13 mouse cellular contexts compared by ENCODE assay signal in genomic region chr1:189830391-189830790, GRCm38 (mm10).
A peak's percentile ranks its signal among the peaks of the same experiment; 100 is the strongest.
DNase-seq lines count a peak whose midpoint lies in the region; ATAC-seq and TF ChIP-seq lines count a peak whose summit lies in the region.
"Had no signal": no experiment of that assay in that cellular context is flagged by ENCODE, and none has a peak within 500 bp of the region (broad histone marks: within the 10 kb centered on the region; RNA-seq: fewer than 3 reads in every experiment).

No protein-coding gene starts in this region.

- peak overlapping the region; percentile 19; the same call in 1 of the 2 replicates for H3K9ac ChIP-seq in heart, embryonic 16.5 days (ENCODE audit: low read length)
- H3K9ac ChIP-seq in lung, embryonic 14.5 days, result no peak overlapping the region
- H3K9ac ChIP-seq in limb, embryonic 14.5 days (ENCODE audit: low read depth, low read length, severe bottlenecking), result no peak overlapping the region
- no peak overlapping the region for H3K9ac ChIP-seq in stomach, embryonic 15.5 days
- no peak overlapping the region for H3K9ac ChIP-seq in midbrain, postnatal 0 days (replicated peaks; ENCODE audit: low read length, poor library complexity, severe bottlenecking)
- H3K9ac ChIP-seq: forebrain, embryonic 12.5 days had no signal

- H3K27me3 ChIP-seq in heart, embryonic 16.5 days (ENCODE audit: control insufficient read depth, insufficient read depth, low read length), result no peaks in the 10 kb centered on the region
- no peaks in the 10 kb centered on the region for H3K27me3 ChIP-seq in lung, embryonic 14.5 days (ENCODE audit: insufficient read depth, low read length)
- H3K27me3 ChIP-seq in limb, embryonic 14.5 days (ENCODE audit: control insufficient read depth, insufficient read depth, low read length), result no peaks in the 10 kb centered on the region
- no peaks in the 10 kb centered on the region for H3K27me3 ChIP-seq in stomach, embryonic 15.5 days (replicated peaks)
- H3K27me3 ChIP-seq in midbrain, postnatal 0 days (ENCODE audit: insufficient read depth, low read length), result no peaks in the 10 kb centered on the region
- H3K27me3 ChIP-seq: forebrain, embryonic 12.5 days; Patski had no signal

- ATAC-seq in heart, embryonic 16.5 days (replicated peaks; ENCODE audit: extremely low read depth, insufficient read depth, low FRiP score), result peak; percentile 16; the same call in 1 of the 2 replicates
- ATAC-seq in lung, embryonic 14.5 days (ENCODE audit: insufficient read depth), result no peak
- no peak for ATAC-seq in limb, embryonic 14.5 days (ENCODE audit: low FRiP score, low read depth)
- peak; percentile 29; the same call in 1 of the 2 replicates for ATAC-seq in stomach, embryonic 15.5 days (ENCODE audit: insufficient read depth, low FRiP score, low read depth)
- ATAC-seq in activated CD4-positive, CD25-positive, alpha-beta regulatory T cell, adult 4 months, result no peak
- no peak for ATAC-seq in midbrain, postnatal 0 days (ENCODE audit: low FRiP score)
- ATAC-seq: Patski had no signal

- H3K4me1 ChIP-seq in heart, embryonic 16.5 days (ENCODE audit: control insufficient read depth, insufficient read depth, low read length), result peaks cover 7% of the 10 kb centered on the region
- H3K4me1 ChIP-seq in lung, embryonic 14.5 days (ENCODE audit: insufficient read depth), result peaks cover 9% of the 10 kb centered on the region; the same call in 1 of the 2 replicates
- peaks cover 2% of the 10 kb centered on the region; the same call in 1 of the 2 replicates for H3K4me1 ChIP-seq in lung, adult 2 months (ENCODE audit: control insufficient read depth, insufficient read depth, low read length)
- peaks cover 9% of the 10 kb centered on the region for H3K4me1 ChIP-seq in limb, embryonic 14.5 days (ENCODE audit: control insufficient read depth, insufficient read depth, low read length)
- H3K4me1 ChIP-seq in stomach, embryonic 15.5 days, result 0 out of 2 replicates have a peak, but pooled peaks cover 7% of the 10 kb centered on the region
- H3K4me1 ChIP-seq in midbrain, postnatal 0 days (ENCODE audit: insufficient read depth, low read length), result no peaks in the 10 kb centered on the region; the same call in 1 of the 2 replicates

- peaks cover 16% of the 10 kb centered on the region for H3K36me3 ChIP-seq in heart, embryonic 16.5 days (ENCODE audit: control insufficient read depth, insufficient read depth)
- peaks cover 12% of the 10 kb centered on the region; the same call in 1 of the 2 replicates for H3K36me3 ChIP-seq in lung, embryonic 14.5 days (ENCODE audit: insufficient read depth)
- peaks cover 34% of the 10 kb centered on the region for H3K36me3 ChIP-seq in limb, embryonic 14.5 days (ENCODE audit: control insufficient read depth, insufficient read depth, low read length)
- peaks cover 3% of the 10 kb centered on the region; the same call in 1 of the 2 replicates for H3K36me3 ChIP-seq in stomach, embryonic 15.5 days
- no peaks in the 10 kb centered on the region for H3K36me3 ChIP-seq in midbrain, postnatal 0 days (ENCODE audit: insufficient read depth, low read length)
- H3K36me3 ChIP-seq: forebrain, embryonic 12.5 days had no signal

- TF ChIP-seq CTCF in lung, embryonic 14.5 days (IDR thresholded peaks at IDR 0.05; ENCODE audit: low read depth), result no peak
- no peak for TF ChIP-seq CTCF in lung, adult 2 months (IDR thresholded peaks at IDR 0.05; ENCODE audit: insufficient read depth, low read length)
- TF ChIP-seq CTCF in midbrain, postnatal 0 days (IDR thresholded peaks at IDR 0.05), result no peak

- no peak for DNase-seq in heart, adult 8-10 months (ENCODE audit: low spot score)
- DNase-seq in lung, embryonic 14.5 days, result no peak
- no peak for DNase-seq in lung, adult 2 months
- DNase-seq in limb, embryonic 14.5 days (ENCODE audit: low spot score), result no peak
- DNase-seq in midbrain, postnatal 0 days (ENCODE audit: low spot score), result no peak
- DNase-seq: layer of hippocampus, postnatal 36 days; right cerebral cortex, adult 18-20 months had no signal

- no peak for TF ChIP-seq POLR2A in lung, adult 2 months (IDR thresholded peaks at IDR 0.05; ENCODE audit: borderline replicate concordance, extremely low read depth, low read depth, low read length)
- no peak for TF ChIP-seq POLR2A in limb, embryonic 14.5 days (IDR thresholded peaks at IDR 0.05; ENCODE audit: borderline replicate concordance, extremely low read depth, insufficient read depth, insufficient read length)

- H3K9me3 ChIP-seq in heart, embryonic 16.5 days (replicated peaks; ENCODE audit: control insufficient read depth, low read length), result no peaks in the 10 kb centered on the region
- H3K9me3 ChIP-seq in lung, embryonic 14.5 days (ENCODE audit: low read depth, low read length), result no peaks in the 10 kb centered on the region
- no peaks in the 10 kb centered on the region for H3K9me3 ChIP-seq in limb, embryonic 14.5 days (ENCODE audit: control insufficient read depth, low read length)
- no peaks in the 10 kb centered on the region for H3K9me3 ChIP-seq in stomach, embryonic 15.5 days
- no peaks in the 10 kb centered on the region for H3K9me3 ChIP-seq in midbrain, postnatal 0 days (ENCODE audit: low read length)
- H3K9me3 ChIP-seq: forebrain, embryonic 12.5 days had no signal

- no peak overlapping the region for H3K4me2 ChIP-seq in heart, embryonic 16.5 days (ENCODE audit: low read depth, low read length)
- no peak overlapping the region for H3K4me2 ChIP-seq in lung, embryonic 14.5 days
- no peak overlapping the region for H3K4me2 ChIP-seq in limb, embryonic 14.5 days (replicated peaks; ENCODE audit: low read depth, low read length, severe bottlenecking)
- no peak overlapping the region for H3K4me2 ChIP-seq in stomach, embryonic 15.5 days
- no peak overlapping the region for H3K4me2 ChIP-seq in midbrain, postnatal 0 days (ENCODE audit: low read depth, low read length, poor library complexity, severe bottlenecking)
- H3K4me2 ChIP-seq: forebrain, embryonic 12.5 days; midbrain, embryonic 11.5 days had no signal

- 64% methylated on average over 4 of the region's 4 CpGs for WGBS in heart, embryonic 16.5 days
- WGBS in lung, embryonic 14.5 days, result 38% methylated on average over 4 of the region's 4 CpGs
- 65% methylated on average over 4 of the region's 4 CpGs for WGBS in lung, adult 2 months
- 24% methylated on average over 4 of the region's 4 CpGs for whole genome bisulfite sequencing in limb, embryonic 14.5 days
- WGBS in stomach, embryonic 15.5 days, result 52% methylated on average over 4 of the region's 4 CpGs
- 68% methylated on average over 4 of the region's 4 CpGs for WGBS in midbrain, postnatal 0 days

- no peak overlapping the region for H3K4me3 ChIP-seq in heart, embryonic 16.5 days (ENCODE audit: low read length)
- H3K4me3 ChIP-seq in lung, embryonic 14.5 days (ENCODE audit: low read depth, low read length), result no peak overlapping the region
- H3K4me3 ChIP-seq in lung, adult 2 months (replicated peaks; ENCODE audit: extremely low read depth, low read depth, low read length), result no peak overlapping the region
- no peak overlapping the region for H3K4me3 ChIP-seq in limb, embryonic 14.5 days (replicated peaks; ENCODE audit: low read length)
- no peak overlapping the region for H3K4me3 ChIP-seq in stomach, embryonic 15.5 days (replicated peaks)
- H3K4me3 ChIP-seq in midbrain, postnatal 0 days (ENCODE audit: low read depth, low read length), result no peak overlapping the region
- H3K4me3 ChIP-seq: forebrain, embryonic 12.5 days had no signal

- H3K27ac ChIP-seq in heart, embryonic 16.5 days (ENCODE audit: low read length), result peak overlapping the region; percentile 64
- peak overlapping the region; percentile 52; the same call in 1 of the 2 replicates for H3K27ac ChIP-seq in lung, embryonic 14.5 days (ENCODE audit: low read depth)
- 0 out of 2 replicates have a peak overlapping the region, but pooled peaks have one; percentile 20 for H3K27ac ChIP-seq in limb, embryonic 14.5 days (replicated peaks; ENCODE audit: low read depth, low read length)
- H3K27ac ChIP-seq in stomach, embryonic 15.5 days, result no peak overlapping the region
- no peak overlapping the region for H3K27ac ChIP-seq in midbrain, postnatal 0 days (ENCODE audit: low read depth, low read length)
- H3K27ac ChIP-seq: forebrain, embryonic 12.5 days had no signal

Comparison
In these comparisons a context has a peak if more than half of its experiments do, and no peak if none do; other contexts are left out.
1. ATAC-seq: peak in heart, embryonic 16.5 days (single experiment) and stomach, embryonic 15.5 days (single experiment); none in lung, embryonic 14.5 days (single experiment), limb, embryonic 14.5 days (single experiment), activated CD4-positive, CD25-positive, alpha-beta regulatory T cell, adult 4 months (single experiment) and midbrain, postnatal 0 days (single experiment).
2. H3K27ac ChIP-seq: peak in heart, embryonic 16.5 days (single experiment), lung, embryonic 14.5 days (single experiment) and limb, embryonic 14.5 days (single experiment); none in stomach, embryonic 15.5 days (single experiment) and midbrain, postnatal 0 days (single experiment).